Comparison of ENCODE assay signal across 8 mouse cellular contexts in the genomic region with DNA sequence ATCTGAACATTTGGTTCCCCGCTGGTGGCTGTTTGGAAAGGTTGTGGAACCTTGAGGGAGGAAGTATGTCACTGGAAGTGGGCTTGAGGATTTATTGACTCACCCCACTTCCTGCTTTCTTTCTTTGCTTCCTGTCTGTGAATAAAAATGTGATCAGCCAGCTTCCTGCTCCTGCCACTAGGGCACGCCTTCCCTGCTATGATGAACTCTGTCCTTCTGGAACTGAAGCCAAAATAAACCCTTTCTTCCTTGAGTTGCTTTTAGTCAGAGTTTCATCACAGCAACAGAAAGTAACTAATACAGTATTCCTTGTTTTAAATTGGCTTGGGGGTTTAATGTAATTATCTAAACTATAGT. TPM values are rescaled to one million over a fixed set of nuclear protein-coding genes. Genes with fewer than 3 reads are reported as not detected.
DNase-seq lines count a peak whose midpoint lies in the region; ATAC-seq lines count a peak whose summit lies in the region.

No protein-coding gene starts in this region.

- H3K27ac ChIP-seq in limb, embryonic 11.5 days (replicated peaks; ENCODE audit: low read depth, low read length), result 0 out of 2 replicates have a peak overlapping the region, but pooled peaks have one; percentile 45
- H3K27ac ChIP-seq in limb, embryonic 10.5 days, result no peak overlapping the region
- H3K27ac ChIP-seq in heart, embryonic 14.5 days (replicated peaks in 1 of 2; ENCODE audit: control insufficient read depth in 1 of 2, insufficient read depth in 1 of 2, low read depth in 2 of 2, low read length in 2 of 2), result peak overlapping the region; percentile 88
- H3K27ac ChIP-seq in liver, embryonic 11.5 days (ENCODE audit: low read depth, low read length), result peak overlapping the region; percentile 66
- H3K27ac ChIP-seq in stomach, embryonic 15.5 days, result peak overlapping the region; percentile 46; the same call in 1 of the 2 replicates

- peaks cover 3% of the 10 kb centered on the region; the same call in 1 of the 2 replicates for H3K36me3 ChIP-seq in limb, embryonic 11.5 days (ENCODE audit: control insufficient read depth, insufficient read depth, low read length)
- peaks cover 54% of the 10 kb centered on the region for H3K36me3 ChIP-seq in limb, embryonic 10.5 days
- peaks cover 93% of the 10 kb centered on the region for H3K36me3 ChIP-seq in heart, embryonic 14.5 days (ENCODE audit: control insufficient read depth, insufficient read depth, low read length)
- H3K36me3 ChIP-seq in liver, embryonic 11.5 days (ENCODE audit: control insufficient read depth, insufficient read depth, low read length), result peaks cover 27% of the 10 kb centered on the region
- H3K36me3 ChIP-seq in stomach, embryonic 15.5 days, result peaks cover 21% of the 10 kb centered on the region; the same call in 1 of the 2 replicates

- H3K9me3 ChIP-seq in limb, embryonic 11.5 days (ENCODE audit: control insufficient read depth, low read length), result no peaks in the 10 kb centered on the region
- H3K9me3 ChIP-seq in limb, embryonic 10.5 days (replicated peaks), result no peaks in the 10 kb centered on the region
- H3K9me3 ChIP-seq in heart, embryonic 14.5 days (ENCODE audit: control insufficient read depth, low read length), result no peaks in the 10 kb centered on the region
- H3K9me3 ChIP-seq in liver, embryonic 11.5 days (ENCODE audit: control insufficient read depth, low read length), result no peaks in the 10 kb centered on the region
- H3K9me3 ChIP-seq in stomach, embryonic 15.5 days, result no peaks in the 10 kb centered on the region

- ATAC-seq in limb, embryonic 11.5 days (ENCODE audit: insufficient number of reproducible peaks, low FRiP score, low TSS enrichment, low read depth), result no peak
- ATAC-seq in heart, embryonic 14.5 days (ENCODE audit: insufficient number of reproducible peaks, insufficient read depth, low FRiP score, low read depth), result peak; percentile 24; the same call in 1 of the 2 replicates
- 0 out of 2 replicates have a peak, but pooled peaks have one; percentile 12 for ATAC-seq in liver, embryonic 11.5 days (replicated peaks; ENCODE audit: low FRiP score)
- no peak for ATAC-seq in stomach, embryonic 15.5 days (ENCODE audit: insufficient read depth, low FRiP score, low read depth)

- no peaks in the 10 kb centered on the region for H3K4me1 ChIP-seq in limb, embryonic 11.5 days (ENCODE audit: control insufficient read depth, insufficient read depth, low read length)
- no peaks in the 10 kb centered on the region for H3K4me1 ChIP-seq in limb, embryonic 10.5 days
- peaks cover 9 to 49% of the 10 kb centered on the region in 2 experiments for H3K4me1 ChIP-seq in heart, embryonic 14.5 days (ENCODE audit: control insufficient read depth in 2 of 2, insufficient read depth in 2 of 2, low read length in 2 of 2)
- H3K4me1 ChIP-seq in liver, embryonic 11.5 days (replicated peaks; ENCODE audit: control insufficient read depth, insufficient read depth, low read length), result peaks cover 17% of the 10 kb centered on the region
- H3K4me1 ChIP-seq in stomach, embryonic 15.5 days, result no peaks in the 10 kb centered on the region

- WGBS in limb, embryonic 11.5 days, result 87% methylated on average over 2 of the region's 2 CpGs
- 79% methylated on average over 2 of the region's 2 CpGs for WGBS in limb, embryonic 10.5 days
- 60% methylated on average over 2 of the region's 2 CpGs for WGBS in heart, embryonic 14.5 days
- 57% methylated on average over 2 of the region's 2 CpGs for WGBS in liver, embryonic 11.5 days
- 75% methylated on average over 2 of the region's 2 CpGs for WGBS in stomach, embryonic 15.5 days

- no peaks in the 10 kb centered on the region for H3K27me3 ChIP-seq in limb, embryonic 11.5 days (ENCODE audit: control insufficient read depth, insufficient read depth, low read length)
- H3K27me3 ChIP-seq in limb, embryonic 10.5 days (ENCODE audit: low read depth, poor library complexity, severe bottlenecking), result no peaks in the 10 kb centered on the region
- H3K27me3 ChIP-seq in heart, embryonic 14.5 days (ENCODE audit: control insufficient read depth, insufficient read depth, low read length), result no peaks in the 10 kb centered on the region
- H3K27me3 ChIP-seq in liver, embryonic 11.5 days (replicated peaks; ENCODE audit: control insufficient read depth, insufficient read depth, low read length), result no peaks in the 10 kb centered on the region
- H3K27me3 ChIP-seq in stomach, embryonic 15.5 days (replicated peaks), result no peaks in the 10 kb centered on the region

- no peak overlapping the region for H3K4me3 ChIP-seq in limb, embryonic 11.5 days (ENCODE audit: low read depth, low read length)
- H3K4me3 ChIP-seq in limb, embryonic 10.5 days, result no peak overlapping the region
- no peak overlapping the region for H3K4me3 ChIP-seq in heart, embryonic 14.5 days (ENCODE audit: control insufficient read depth in 1 of 2, insufficient read depth in 1 of 2, low read depth in 1 of 2, low read length in 2 of 2)
- no peak overlapping the region for H3K4me3 ChIP-seq in liver, embryonic 11.5 days (ENCODE audit: low read depth, low read length)
- no peak overlapping the region for H3K4me3 ChIP-seq in stomach, embryonic 15.5 days (replicated peaks)

- no peak overlapping the region for H3K4me2 ChIP-seq in limb, embryonic 11.5 days (ENCODE audit: low read depth, severe bottlenecking)
- no peak overlapping the region for H3K4me2 ChIP-seq in heart, embryonic 14.5 days (ENCODE audit: low read length)
- no peak overlapping the region for H3K4me2 ChIP-seq in liver, embryonic 11.5 days
- H3K4me2 ChIP-seq in stomach, embryonic 15.5 days, result no peak overlapping the region

- no peak overlapping the region for H3K9ac ChIP-seq in limb, embryonic 11.5 days (ENCODE audit: low read length)
- H3K9ac ChIP-seq in heart, embryonic 14.5 days (ENCODE audit: low read length), result no peak overlapping the region
- no peak overlapping the region for H3K9ac ChIP-seq in liver, embryonic 11.5 days (ENCODE audit: low read depth, low read length)
- no peak overlapping the region for H3K9ac ChIP-seq in stomach, embryonic 15.5 days

- no peak for DNase-seq in limb, embryonic 11.5 days (ENCODE audit: low spot score)
- DNase-seq in limb, embryonic 10.5 days (ENCODE audit: low spot score), result no peak
- no peak for DNase-seq in liver, embryonic 11.5 days (ENCODE audit: low spot score)
- DNase-seq in cerebellum, postnatal 25 days, result no peak
- DNase-seq in retina, postnatal 1 day, result no peak
- DNase-seq in yolk sac, embryonic 10.5 days (ENCODE audit: low spot score), result no peak

RNA-seq across cellular contexts. Expression of gene Ranbp2, which starts 40.8 kb away (rescaled TPM):
- polyA plus RNA-seq in limb, embryonic 11.5 days (2014; fragmentation: Nextera tagmentation; extraction: Ambion mirVana), result 32.0 and 34.3 TPM in 2 replicates
- polyA plus RNA-seq in limb, embryonic 10.5 days (2016; fragmentation: Nextera tagmentation; extraction: Ambion mirVana), result 22.2 and 27.0 TPM in 2 replicates
- polyA plus RNA-seq in heart, embryonic 14.5 days (2014; fragmentation: Nextera tagmentation; extraction: Ambion mirVana), result 23.5 and 26.8 TPM in 2 replicates
- polyA plus RNA-seq in liver, embryonic 11.5 days (2014; fragmentation: Nextera tagmentation; extraction: Ambion mirVana), result 38.1 and 38.5 TPM in 2 replicates
- polyA plus RNA-seq in stomach, embryonic 15.5 days (2015; fragmentation: Nextera tagmentation; extraction: Ambion mirVana), result 23.2 and 24.4 TPM in 2 replicates

Comparison
In these comparisons a context has a peak if more than half of its experiments do, and no peak if none do; other contexts are left out.
1. ATAC-seq: peak in heart, embryonic 14.5 days (single experiment) and liver, embryonic 11.5 days (single experiment); none in limb, embryonic 11.5 days (single experiment) and stomach, embryonic 15.5 days (single experiment).